Mouse (Mus musculus) kidney, embryonic 16.5 days (tissue): ENCODE results near the gene Fam213b. TPM values are rescaled to one million over a fixed set of nuclear protein-coding genes. Genes with fewer than 3 reads are reported as not detected.

Source experiments
- ATAC-seq: fragments of 200-750 bp; cut with Nextera tagmentation; 2 replicates; pipeline ENCODE4 v1.8.0; 2017; ENCODE audit warnings: moderate TSS enrichment; ENCODE audit not compliant: low FRiP score, low TSS enrichment
- H3K27ac ChIP-seq: fragments of 300-500 bp; sonication (generic); 2 replicates; pipeline ENCODE4 v1.5.1; 2014; ENCODE audit warnings: low read length
- H3K27me3 ChIP-seq: fragments of 300-500 bp; sonication (generic); 2 replicates; pipeline ENCODE4 v1.6.1; 2014; ENCODE audit warnings: low read length, control low read depth, mixed read lengths; ENCODE audit not compliant: insufficient read depth
- H3K36me3 ChIP-seq: fragments of 300-500 bp; sonication (generic); 2 replicates; pipeline ENCODE4 v1.6.1; 2014; ENCODE audit warnings: low read length, control low read depth, mixed read lengths; ENCODE audit not compliant: insufficient read depth
- H3K4me1 ChIP-seq: fragments of 300-500 bp; sonication (generic); 2 replicates; pipeline ENCODE4 v1.6.1; 2014; ENCODE audit warnings: low read length, control low read depth, mixed read lengths; ENCODE audit not compliant: insufficient read depth
- H3K4me2 ChIP-seq: fragments of 300-500 bp; sonication (generic); replicated peaks from 2 replicates; pipeline ENCODE4 v1.6.1; 2014; ENCODE audit warnings: low read depth, low read length
- H3K4me3 ChIP-seq: fragments of 300-500 bp; sonication (generic); 2 replicates; pipeline ENCODE4 v1.5.1; 2014; ENCODE audit warnings: mild to moderate bottlenecking, low read length
- H3K9ac ChIP-seq: fragments of 300-500 bp; sonication (generic); replicated peaks from 2 replicates; pipeline ENCODE4 v1.6.1; 2014; ENCODE audit warnings: low read length
- H3K9me3 ChIP-seq: fragments of 300-500 bp; sonication (generic); 2 replicates; pipeline ENCODE4 v1.6.1; 2016; ENCODE audit warnings: low read length, control low read depth
- WGBS: fragments of 180-500 bp; shearing (Covaris S2); extraction: QIAGEN DNeasy Blood & Tissue Kit; methylation state at CpG from one replicate; pipeline ENCODE4 v1.1.7; 2014; 5-methylcytosine and 5-hydroxymethylcytosine counted together
- polyA plus RNA-seq: library from polyadenylated mRNA; unstranded; fragments of >200 nt; fragmentation: Nextera tagmentation; extraction: Ambion mirVana; gene quantifications from 2 replicates; pipeline ENCODE4 v1.2.1, GENCODE M21; 2015

Fam213b gene
- polyA plus RNA-seq, 1 experiment from 2014 or later = 42.2 TPM

GRCm38 (mm10) chr4:154854676-154855345 lies 44.1 kb downstream of the Fam213b start:
- H3K27me3 ChIP-seq = peaks cover 40% of the 10 kb centered on the region
- no peak overlapping the region for H3K27ac ChIP-seq
- no peaks in the 10 kb centered on the region for H3K36me3 ChIP-seq
- H3K9ac ChIP-seq = no peak overlapping the region
- peaks cover 3% of the 10 kb centered on the region; the same call in 1 of the 2 replicates for H3K4me1 ChIP-seq
- WGBS = 57% methylated on average over 12 of the region's 12 CpGs
- no peaks in the 10 kb centered on the region for H3K9me3 ChIP-seq
- no peak overlapping the region for H3K4me3 ChIP-seq
- ATAC-seq = no peak
- no peak overlapping the region for H3K4me2 ChIP-seq

- WGBS = 73% methylated on average over 4 of the region's 4 CpGs
- no peak for ATAC-seq
- peaks cover 40% of the 10 kb centered on the region for H3K27me3 ChIP-seq
Measured at GRCm38 (mm10) chr4:154853881-154854280, 45.1 kb downstream of the Fam213b start.

GRCm38 (mm10) chr4:154852696-154853095 lies 46.2 kb downstream of the Fam213b start:
- no peaks in the 10 kb centered on the region for H3K9me3 ChIP-seq
- no peak for ATAC-seq
- H3K4me2 ChIP-seq = no peak overlapping the region
- peaks cover 3% of the 10 kb centered on the region; the same call in 1 of the 2 replicates for H3K4me1 ChIP-seq
- H3K27me3 ChIP-seq = peaks cover 40% of the 10 kb centered on the region
- H3K4me3 ChIP-seq = no peak overlapping the region
- no peak overlapping the region for H3K27ac ChIP-seq
- H3K9ac ChIP-seq = no peak overlapping the region
- WGBS = 90% methylated on average over 1 of the region's 1 CpGs
- no peaks in the 10 kb centered on the region for H3K36me3 ChIP-seq

More at GRCm38 (mm10) chr4:154853881-154854280, 45.1 kb downstream of the Fam213b start:
- no peak overlapping the region for H3K4me3 ChIP-seq
- H3K9me3 ChIP-seq = no peaks in the 10 kb centered on the region
- H3K9ac ChIP-seq = no peak overlapping the region
- H3K4me1 ChIP-seq = peaks cover 3% of the 10 kb centered on the region; the same call in 1 of the 2 replicates
- H3K27ac ChIP-seq = no peak overlapping the region
- no peak overlapping the region for H3K4me2 ChIP-seq
- H3K36me3 ChIP-seq = no peaks in the 10 kb centered on the region

Other genes with a start within 250 kb of the Fam213b start
- not detected in 2 replicates for gene Actrt2, start 231.3 kb downstream of the Fam213b start, polyA plus RNA-seq
- 0.24 and 0.59 TPM in 2 replicates for gene Ttc34, start 61.7 kb downstream of the Fam213b start, polyA plus RNA-seq
- 0.17 TPM in 1 of 2 replicates, not detected in the other for gene Mmel1, start 29.6 kb downstream of the Fam213b start, polyA plus RNA-seq
- gene Tnfrsf14, start 29.4 kb upstream of the Fam213b start, polyA plus RNA-seq = 0.74 and 0.95 TPM in 2 replicates
- gene Hes5, start 61.8 kb upstream of the Fam213b start, polyA plus RNA-seq = 17.2 and 20.1 TPM in 2 replicates
- gene Pank4, start 65.0 kb upstream of the Fam213b start, polyA plus RNA-seq = 51.9 and 53.8 TPM in 2 replicates
- gene Plch2, start 157.6 kb upstream of the Fam213b start, polyA plus RNA-seq = 3.6 and 3.8 TPM in 2 replicates
- gene Pex10, start 167.9 kb upstream of the Fam213b start, polyA plus RNA-seq = 26.3 and 27.3 TPM in 2 replicates
- gene Rer1, start 187.2 kb upstream of the Fam213b start, polyA plus RNA-seq = 158 and 162 TPM in 2 replicates
- 5.9 and 7.0 TPM in 2 replicates for gene Morn1, start 187.4 kb upstream of the Fam213b start, polyA plus RNA-seq